Mouse (Mus musculus): Measurements from ENCODE around the gene Adm2. TPM values are rescaled to one million over a fixed set of nuclear protein-coding genes. Genes with fewer than 3 reads are reported as not detected.

The Adm2 gene
- polyA plus RNA-seq, 1 experiment from 2014 or later = not detected

- WGBS = 90% methylated on average over 13 of the region's 13 CpGs
- Histone ChIP-seq H3K9me3 (no peaks in the 10 kb centered on the region), H3K27ac (no peak overlapping the region), H3K4me1 (peaks cover 13% of the 10 kb centered on the region), H3K4me2 (replicated peaks) (no peak overlapping the region), H3K27me3 (replicated peaks) (peaks cover 14% of the 10 kb centered on the region), H3K4me3 (no peak overlapping the region; the same call in 1 of the 2 replicates), H3K36me3 (peaks cover 56% of the 10 kb centered on the region), H3K9ac (no peak overlapping the region; the same call in 1 of the 2 replicates)
- ATAC-seq (ENCODE audit: low FRiP score, low read depth) = no peak
Measured at GRCm38 (mm10) chr15:89372068-89372467, 49.5 kb downstream of the Adm2 start.

- Histone ChIP-seq H3K4me2 (replicated peaks) (peak overlapping the region; percentile 82), H3K9me3 (no peaks in the 10 kb centered on the region), H3K27ac (no peak overlapping the region), H3K36me3 (peaks cover 51% of the 10 kb centered on the region), H3K27me3 (replicated peaks) (peaks cover 18% of the 10 kb centered on the region), H3K9ac (no peak overlapping the region), H3K4me1 (peaks cover 13% of the 10 kb centered on the region), H3K4me3 (no peak overlapping the region; the same call in 1 of the 2 replicates)
- ATAC-seq (ENCODE audit: low FRiP score, low read depth) = no peak
- WGBS = 84% methylated on average over 7 of the region's 7 CpGs
Measured at GRCm38 (mm10) chr15:89372536-89372935, 50.0 kb downstream of the Adm2 start.

GRCm38 (mm10) chr15:89373027-89373761 is 50.7 kb downstream of the Adm2 start:
- peaks cover 13% of the 10 kb centered on the region for H3K4me1 ChIP-seq
- H3K9ac ChIP-seq = peak overlapping the region; percentile 76
- peak overlapping the region; percentile 65 for H3K4me3 ChIP-seq
- peak overlapping the region; percentile 82 for H3K4me2 ChIP-seq (replicated peaks)
- peaks cover 25% of the 10 kb centered on the region for H3K27me3 ChIP-seq (replicated peaks)
- peaks cover 45% of the 10 kb centered on the region for H3K36me3 ChIP-seq
- ATAC-seq (ENCODE audit: low FRiP score, low read depth) = peak; percentile 79
- no peaks in the 10 kb centered on the region for H3K9me3 ChIP-seq
- H3K27ac ChIP-seq = peak overlapping the region; percentile 82; the same call in 1 of the 2 replicates
- 1% methylated on average over 35 of the region's 35 CpGs for WGBS

- peak within 1 kb of the TSS; percentile 76 for H3K9ac ChIP-seq
- under 1% methylated on average over 42 of the region's 42 CpGs for WGBS
- peak within 1 kb of the TSS; percentile 82; the same call in 1 of the 2 replicates for H3K27ac ChIP-seq
- H3K9me3 ChIP-seq = no peaks in the 10 kb centered on the region
- peak; percentile 80 for ATAC-seq (ENCODE audit: low FRiP score, low read depth)
- peaks cover 18% of the 10 kb centered on the region for H3K4me1 ChIP-seq
- peaks cover 31% of the 10 kb centered on the region for H3K27me3 ChIP-seq (replicated peaks)
- peak within 1 kb of the TSS; percentile 65 for H3K4me3 ChIP-seq
- peaks cover 39% of the 10 kb centered on the region for H3K36me3 ChIP-seq
- H3K4me2 ChIP-seq (replicated peaks) = peak within 1 kb of the TSS; percentile 82
Measured at GRCm38 (mm10) chr15:89373762-89374248, 51.3 kb downstream of the Adm2 start, which contains the start of gene Sco2. Sco2 (minus strand) TSS chr15:89373846.

Small RNAs within 50 kb of the gene (microRNA-seq; reads per million reads assigned to microRNA genes)
- 0.87 reads per million for gene Mir6959

Other genes with a start within 250 kb of the Adm2 start
- gene Trabd, start 247.6 kb upstream of the Adm2 start, polyA plus RNA-seq (2016; fragmentation: Nextera tagmentation; extraction: Ambion mirVana) = 49.6 and 51.2 TPM in 2 replicates
- gene Selenoo, start 233.6 kb upstream of the Adm2 start, polyA plus RNA-seq (2016; fragmentation: Nextera tagmentation; extraction: Ambion mirVana) = 23.2 and 27.2 TPM in 2 replicates
- gene Tubgcp6, start 199.6 kb upstream of the Adm2 start, polyA plus RNA-seq (2016; fragmentation: Nextera tagmentation; extraction: Ambion mirVana) = 18.7 and 20.6 TPM in 2 replicates
- 23.6 and 25.1 TPM in 2 replicates for gene Hdac10, start 194.0 kb upstream of the Adm2 start, polyA plus RNA-seq (2016; fragmentation: Nextera tagmentation; extraction: Ambion mirVana)
- gene Mapk12, start 182.0 kb upstream of the Adm2 start, polyA plus RNA-seq (2016; fragmentation: Nextera tagmentation; extraction: Ambion mirVana) = 11.7 and 13.4 TPM in 2 replicates
- 45.7 and 46.6 TPM in 2 replicates for gene Mapk11, start 173.1 kb upstream of the Adm2 start, polyA plus RNA-seq (2016; fragmentation: Nextera tagmentation; extraction: Ambion mirVana)
- gene Plxnb2, start 141.9 kb upstream of the Adm2 start, polyA plus RNA-seq (2016; fragmentation: Nextera tagmentation; extraction: Ambion mirVana) = 123 and 126 TPM in 2 replicates
- gene Dennd6b, start 126.2 kb upstream of the Adm2 start, polyA plus RNA-seq (2016; fragmentation: Nextera tagmentation; extraction: Ambion mirVana) = 55.5 and 62.6 TPM in 2 replicates
- 56.9 and 69.7 TPM in 2 replicates for gene Ppp6r2, start 111.2 kb upstream of the Adm2 start, polyA plus RNA-seq (2016; fragmentation: Nextera tagmentation; extraction: Ambion mirVana)
- gene Sbf1, start 7.4 kb upstream of the Adm2 start, polyA plus RNA-seq (2016; fragmentation: Nextera tagmentation; extraction: Ambion mirVana) = 88.9 and 90.5 TPM in 2 replicates
- gene Miox, start 11.7 kb downstream of the Adm2 start, polyA plus RNA-seq (2016; fragmentation: Nextera tagmentation; extraction: Ambion mirVana) = not detected in 2 replicates
- 38.8 and 42.2 TPM in 2 replicates for gene Lmf2, start 32.9 kb downstream of the Adm2 start, polyA plus RNA-seq (2016; fragmentation: Nextera tagmentation; extraction: Ambion mirVana)
- 133 and 139 TPM in 2 replicates for gene Ncaph2, start 33.0 kb downstream of the Adm2 start, polyA plus RNA-seq (2016; fragmentation: Nextera tagmentation; extraction: Ambion mirVana)
- 7.8 and 8.8 TPM in 2 replicates for gene Sco2, start 51.1 kb downstream of the Adm2 start, polyA plus RNA-seq (2016; fragmentation: Nextera tagmentation; extraction: Ambion mirVana)
- gene Tymp, start 54.3 kb downstream of the Adm2 start, polyA plus RNA-seq (2016; fragmentation: Nextera tagmentation; extraction: Ambion mirVana) = 1.6 and 1.7 TPM in 2 replicates
- 0.30 and 0.54 TPM in 2 replicates for gene Odf3b, start 56.6 kb downstream of the Adm2 start, polyA plus RNA-seq (2016; fragmentation: Nextera tagmentation; extraction: Ambion mirVana)
- not detected in 2 replicates for gene Klhdc7b, start 62.2 kb downstream of the Adm2 start, polyA plus RNA-seq (2016; fragmentation: Nextera tagmentation; extraction: Ambion mirVana)
- gene Syce3, start 87.8 kb downstream of the Adm2 start, polyA plus RNA-seq (2016; fragmentation: Nextera tagmentation; extraction: Ambion mirVana) = not detected in 2 replicates
- 0.85 and 1.4 TPM in 2 replicates for gene Cpt1b, start 103.1 kb downstream of the Adm2 start, polyA plus RNA-seq (2016; fragmentation: Nextera tagmentation; extraction: Ambion mirVana)
- gene C730034F03Rik, start 106.9 kb downstream of the Adm2 start, polyA plus RNA-seq (2016; fragmentation: Nextera tagmentation; extraction: Ambion mirVana) = 5.2 and 5.3 TPM in 2 replicates
- not detected in 2 replicates for gene Gm44502, start 107.0 kb downstream of the Adm2 start, polyA plus RNA-seq (2016; fragmentation: Nextera tagmentation; extraction: Ambion mirVana)
- gene Chkb, start 107.2 kb downstream of the Adm2 start, polyA plus RNA-seq (2016; fragmentation: Nextera tagmentation; extraction: Ambion mirVana) = 79.3 and 80.1 TPM in 2 replicates
- gene Mapk8ip2, start 131.2 kb downstream of the Adm2 start, polyA plus RNA-seq (2016; fragmentation: Nextera tagmentation; extraction: Ambion mirVana) = 61.7 and 62.5 TPM in 2 replicates
- 15.4 and 15.6 TPM in 2 replicates for gene Arsa, start 154.7 kb downstream of the Adm2 start, polyA plus RNA-seq (2016; fragmentation: Nextera tagmentation; extraction: Ambion mirVana)
- 4.8 and 7.1 TPM in 2 replicates for gene Shank3, start 176.9 kb downstream of the Adm2 start, polyA plus RNA-seq (2016; fragmentation: Nextera tagmentation; extraction: Ambion mirVana)
- 1.0 TPM in 2 replicates for gene Acr, start 245.6 kb downstream of the Adm2 start, polyA plus RNA-seq (2016; fragmentation: Nextera tagmentation; extraction: Ambion mirVana)